Mouse (Mus musculus): ENCODE data around the gene 1700023F06Rik. TPM values are rescaled to one million over a fixed set of nuclear protein-coding genes. Genes with fewer than 3 reads are reported as not detected.

1700023F06Rik gene
- total and polyA plus RNA-seq, 2 experiments = not detected

GRCm38 (mm10) chr11:103180426-103180825 is 27.9 kb downstream of the 1700023F06Rik start:
- 76% methylated on average over 1 of the region's 1 CpGs for WGBS
- H3K36me3 ChIP-seq (ENCODE audit: control insufficient read depth, insufficient read depth, low read length) = no peaks in the 10 kb centered on the region
- no peaks in the 10 kb centered on the region for H3K79me2 ChIP-seq (ENCODE audit: control insufficient read depth, insufficient read depth, low read length)
- H3K27me3 ChIP-seq (ENCODE audit: control insufficient read depth, insufficient read depth, low read length) = no peaks in the 10 kb centered on the region
- no peak overlapping the region for H3K27ac ChIP-seq (replicated peaks; ENCODE audit: insufficient read depth, low read depth, low read length)
- H3K9ac ChIP-seq (ENCODE audit: low read depth, low read length) = no peak overlapping the region
- no peak for TF ChIP-seq CTCF (IDR thresholded peaks at IDR 0.05; ENCODE audit: low read depth, low read length)
- TF ChIP-seq POLR2A (IDR thresholded peaks at IDR 0.05; ENCODE audit: extremely low read depth, insufficient read depth, low read length) = no peak
- H3K4me1 ChIP-seq (ENCODE audit: control insufficient read depth, insufficient read depth, low read length) = no peaks in the 10 kb centered on the region
- no peak for DNase-seq (ENCODE audit: extremely low read depth, low read depth, low spot score)
- H3K4me3 ChIP-seq (ENCODE audit: insufficient read depth, low read depth, low read length) = no peak overlapping the region

GRCm38 (mm10) chr11:103178748-103179147 is 29.6 kb downstream of the 1700023F06Rik start:
- no peak for DNase-seq (ENCODE audit: extremely low read depth, low read depth, low spot score)
- H3K36me3 ChIP-seq (ENCODE audit: control insufficient read depth, insufficient read depth, low read length) = no peaks in the 10 kb centered on the region
- H3K27me3 ChIP-seq (ENCODE audit: control insufficient read depth, insufficient read depth, low read length) = no peaks in the 10 kb centered on the region
- no peak overlapping the region for H3K9ac ChIP-seq (ENCODE audit: low read depth, low read length)
- H3K4me3 ChIP-seq (ENCODE audit: insufficient read depth, low read depth, low read length) = no peak overlapping the region
- WGBS = 92% methylated on average over 8 of the region's 8 CpGs
- TF ChIP-seq CTCF (IDR thresholded peaks at IDR 0.05; ENCODE audit: low read depth, low read length) = no peak
- no peak for TF ChIP-seq POLR2A (IDR thresholded peaks at IDR 0.05; ENCODE audit: extremely low read depth, insufficient read depth, low read length)
- no peaks in the 10 kb centered on the region for H3K4me1 ChIP-seq (ENCODE audit: control insufficient read depth, insufficient read depth, low read length)
- H3K79me2 ChIP-seq (ENCODE audit: control insufficient read depth, insufficient read depth, low read length) = no peaks in the 10 kb centered on the region
- H3K27ac ChIP-seq (replicated peaks; ENCODE audit: insufficient read depth, low read depth, low read length) = no peak overlapping the region

- Histone ChIP-seq H3K4me3 (ENCODE audit: insufficient read depth, low read depth, low read length) (no peak overlapping the region), H3K79me2 (ENCODE audit: control insufficient read depth, insufficient read depth, low read length) (no peaks in the 10 kb centered on the region), H3K36me3 (ENCODE audit: control insufficient read depth, insufficient read depth, low read length) (no peaks in the 10 kb centered on the region), H3K4me1 (ENCODE audit: control insufficient read depth, insufficient read depth, low read length) (no peaks in the 10 kb centered on the region), H3K9ac (ENCODE audit: low read depth, low read length) (no peak overlapping the region), H3K27me3 (ENCODE audit: control insufficient read depth, insufficient read depth, low read length) (no peaks in the 10 kb centered on the region), H3K27ac (replicated peaks; ENCODE audit: insufficient read depth, low read depth, low read length) (no peak overlapping the region)
- no peak for DNase-seq (ENCODE audit: extremely low read depth, low read depth, low spot score)
- WGBS = 80% methylated on average over 15 of the region's 15 CpGs
- TF ChIP-seq POLR2A (IDR thresholded peaks at IDR 0.05; ENCODE audit: extremely low read depth, insufficient read depth, low read length) = no peak
- no peak for TF ChIP-seq CTCF (IDR thresholded peaks at IDR 0.05; ENCODE audit: low read depth, low read length)
Measured at GRCm38 (mm10) chr11:103177815-103178485, 30.4 kb downstream of the 1700023F06Rik start.

- H3K4me3 ChIP-seq (ENCODE audit: insufficient read depth, low read depth, low read length) = no peak overlapping the region
- no peak for DNase-seq (ENCODE audit: extremely low read depth, low read depth, low spot score)
- no peak overlapping the region for H3K27ac ChIP-seq (replicated peaks; ENCODE audit: insufficient read depth, low read depth, low read length)
- no peak overlapping the region for H3K9ac ChIP-seq (ENCODE audit: low read depth, low read length)
- H3K27me3 ChIP-seq (ENCODE audit: control insufficient read depth, insufficient read depth, low read length) = no peaks in the 10 kb centered on the region
- TF ChIP-seq POLR2A (IDR thresholded peaks at IDR 0.05; ENCODE audit: extremely low read depth, insufficient read depth, low read length) (no peak), CTCF (IDR thresholded peaks at IDR 0.05; ENCODE audit: low read depth, low read length) (no peak)
- no peaks in the 10 kb centered on the region for H3K4me1 ChIP-seq (ENCODE audit: control insufficient read depth, insufficient read depth, low read length)
- no peaks in the 10 kb centered on the region for H3K79me2 ChIP-seq (ENCODE audit: control insufficient read depth, insufficient read depth, low read length)
- WGBS = 81% methylated on average over 5 of the region's 5 CpGs
- no peaks in the 10 kb centered on the region for H3K36me3 ChIP-seq (ENCODE audit: control insufficient read depth, insufficient read depth, low read length)
Measured at GRCm38 (mm10) chr11:103177216-103177615, 31.1 kb downstream of the 1700023F06Rik start.

- H3K27me3 ChIP-seq (ENCODE audit: control insufficient read depth, insufficient read depth, low read length) = no peaks in the 10 kb centered on the region
- TF ChIP-seq POLR2A (IDR thresholded peaks at IDR 0.05; ENCODE audit: extremely low read depth, insufficient read depth, low read length) (no peak), CTCF (IDR thresholded peaks at IDR 0.05; ENCODE audit: low read depth, low read length) (no peak)
- H3K79me2 ChIP-seq (ENCODE audit: control insufficient read depth, insufficient read depth, low read length) = no peaks in the 10 kb centered on the region
- no peak for DNase-seq (ENCODE audit: extremely low read depth, low read depth, low spot score)
- 94% methylated on average over 1 of the region's 1 CpGs for WGBS
- no peaks in the 10 kb centered on the region for H3K36me3 ChIP-seq (ENCODE audit: control insufficient read depth, insufficient read depth, low read length)
- no peak overlapping the region for H3K9ac ChIP-seq (ENCODE audit: low read depth, low read length)
- no peak overlapping the region for H3K4me3 ChIP-seq (ENCODE audit: insufficient read depth, low read depth, low read length)
- no peak overlapping the region for H3K27ac ChIP-seq (replicated peaks; ENCODE audit: insufficient read depth, low read depth, low read length)
- H3K4me1 ChIP-seq (ENCODE audit: control insufficient read depth, insufficient read depth, low read length) = no peaks in the 10 kb centered on the region
Measured at GRCm38 (mm10) chr11:103176510-103176909, 31.8 kb downstream of the 1700023F06Rik start.

GRCm38 (mm10) chr11:103175688-103176442 is 32.5 kb downstream of the 1700023F06Rik start:
- Histone ChIP-seq H3K9ac (ENCODE audit: low read depth, low read length) (no peak overlapping the region), H3K79me2 (ENCODE audit: control insufficient read depth, insufficient read depth, low read length) (no peaks in the 10 kb centered on the region), H3K4me3 (ENCODE audit: insufficient read depth, low read depth, low read length) (no peak overlapping the region), H3K4me1 (ENCODE audit: control insufficient read depth, insufficient read depth, low read length) (no peaks in the 10 kb centered on the region), H3K27ac (replicated peaks; ENCODE audit: insufficient read depth, low read depth, low read length) (no peak overlapping the region), H3K27me3 (ENCODE audit: control insufficient read depth, insufficient read depth, low read length) (peaks cover 3% of the 10 kb centered on the region; the same call in 1 of the 2 replicates), H3K36me3 (ENCODE audit: control insufficient read depth, insufficient read depth, low read length) (no peaks in the 10 kb centered on the region)
- TF ChIP-seq CTCF (IDR thresholded peaks at IDR 0.05; ENCODE audit: low read depth, low read length) (no peak), POLR2A (IDR thresholded peaks at IDR 0.05; ENCODE audit: extremely low read depth, insufficient read depth, low read length) (no peak)
- DNase-seq (ENCODE audit: extremely low read depth, low read depth, low spot score) = no peak
- 83% methylated on average over 14 of the region's 14 CpGs for WGBS
